In genomic region chr8:92164496-92164895, GRCm38 (mm10) we compare ENCODE assay signal across 16 mouse cellular contexts.
"Had no signal": no experiment of that assay in that cellular context is flagged by ENCODE, and none has a peak within 500 bp of the region (broad histone marks: within the 10 kb centered on the region; RNA-seq: fewer than 3 reads in every experiment).

No protein-coding gene starts in this region.

- H3K36me3 ChIP-seq: limb, embryonic 12.5 days; liver, embryonic 13.5 days; lung, embryonic 15.5 days; midbrain, embryonic 12.5 days had no signal

- H3K4me2 ChIP-seq: limb, embryonic 12.5 days; liver, embryonic 13.5 days; lung, embryonic 15.5 days; midbrain, embryonic 12.5 days had no signal

- H3K9me3 ChIP-seq: liver, embryonic 13.5 days; lung, embryonic 15.5 days had no signal

- H3K27me3 ChIP-seq: liver, embryonic 13.5 days; lung, embryonic 15.5 days; megakaryocyte, embryonic 14.5 days had no signal

- H3K4me3 ChIP-seq: layer of hippocampus, adult 2 months; limb, embryonic 12.5 days; liver, embryonic 13.5 days; lung, embryonic 15.5 days; megakaryocyte, embryonic 14.5 days; midbrain, embryonic 12.5 days had no signal

- H3K9ac ChIP-seq: limb, embryonic 12.5 days; liver, embryonic 13.5 days; liver, postnatal 0 days; lung, embryonic 15.5 days; midbrain, embryonic 12.5 days had no signal

- DNase-seq: kidney, adult 18-20 months; kidney, postnatal 10 days; kidney, postnatal 4 days; liver; liver, embryonic 13.5 days; liver, postnatal 0 days; lung, postnatal 14 days; thymus, adult 18-20 months; thymus, postnatal 4 days had no signal

- H3K27ac ChIP-seq: layer of hippocampus, adult 2 months; limb, embryonic 12.5 days; liver, embryonic 13.5 days; lung, embryonic 15.5 days; macrophage; midbrain, embryonic 12.5 days; stomach, postnatal 0 days had no signal

- H3K4me1 ChIP-seq: liver, embryonic 13.5 days; lung, embryonic 15.5 days; megakaryocyte, embryonic 14.5 days had no signal

- ATAC-seq: liver, postnatal 0 days had no signal
